Mouse (Mus musculus): ENCODE results near the gene 1810010H24Rik.
A peak's percentile ranks its signal among the peaks of the same experiment; 100 is the strongest.
"Not testable (repeated sequence)": the region's sequence is repeated elsewhere in the genome, so short reads cannot be mapped to it uniquely, and the experiment has no call there.

1810010H24Rik gene

GRCm38 (mm10) chr11:107045546-107045945 is 20.1 kb downstream of the 1810010H24Rik start:
- DNase-seq, result no peak

GRCm38 (mm10) chr11:107046766-107047620 is 21.5 kb downstream of the 1810010H24Rik start:
- no peak for DNase-seq

GRCm38 (mm10) chr11:107054870-107055269 is 29.4 kb downstream of the 1810010H24Rik start:
- DNase-seq, result no peak

- no peak for DNase-seq
These were observed 31.9 kb downstream of the 1810010H24Rik start for GRCm38 (mm10) chr11:107057391-107057790.

- not testable (repeated sequence) for DNase-seq
These were observed 34.2 kb downstream of the 1810010H24Rik start for GRCm38 (mm10) chr11:107059634-107060033.

- peak; percentile 57 for DNase-seq
These were observed 35.5 kb downstream of the 1810010H24Rik start for GRCm38 (mm10) chr11:107060941-107061340.

GRCm38 (mm10) chr11:107063067-107063466 is 37.6 kb downstream of the 1810010H24Rik start:
- no peak for DNase-seq

- DNase-seq, result no peak
These were observed 39.1 kb downstream of the 1810010H24Rik start for GRCm38 (mm10) chr11:107064590-107064989.

GRCm38 (mm10) chr11:107065216-107065785 is 39.8 kb downstream of the 1810010H24Rik start:
- no peak for DNase-seq
